ENCODE assay signal across 18 mouse cellular contexts in genomic region chr10:61627938-61628250, GRCm38 (mm10). TPM values are rescaled to one million over a fixed set of nuclear protein-coding genes. Genes with fewer than 3 reads are reported as not detected.
DNase-seq lines count a peak whose midpoint lies in the region; ATAC-seq and TF ChIP-seq lines count a peak whose summit lies in the region.
"Had no signal": no experiment of that assay in that cellular context is flagged by ENCODE, and none has a peak within 500 bp of the region (broad histone marks: within the 10 kb centered on the region; RNA-seq: fewer than 3 reads in every experiment).

No protein-coding gene starts in this region.

- H3K79me2 ChIP-seq in heart, adult 2 months (replicated peaks; ENCODE audit: control insufficient read depth, insufficient read depth, low read length) = no peaks in the 10 kb centered on the region

- H3K4me2 ChIP-seq in intestine, embryonic 16.5 days (ENCODE audit: low read depth, low read length) = no peak overlapping the region
- H3K4me2 ChIP-seq: embryonic facial prominence, embryonic 12.5 days; liver, embryonic 15.5 days had no signal

- H3K4me3 ChIP-seq in gastrocnemius, adult 2 months = no peak overlapping the region
- no peak overlapping the region for H3K4me3 ChIP-seq in heart, adult 2 months
- no peak overlapping the region for H3K4me3 ChIP-seq in intestine, embryonic 16.5 days (ENCODE audit: low read length)
- H3K4me3 ChIP-seq: embryonic facial prominence, embryonic 12.5 days; forebrain, embryonic 10.5 days; liver, embryonic 15.5 days; megakaryocyte, embryonic 14.5 days had no signal

- H3K27me3 ChIP-seq in heart, adult 2 months (ENCODE audit: control insufficient read depth, insufficient read depth, low read length) = no peaks in the 10 kb centered on the region
- peaks cover 24% of the 10 kb centered on the region for H3K27me3 ChIP-seq in intestine, embryonic 16.5 days (replicated peaks; ENCODE audit: control insufficient read depth, insufficient read depth, low read length)

- DNase-seq in gastrocnemius, adult 2 months = peak; percentile 80
- no peak for DNase-seq in gastrocnemius, postnatal 14 days
- DNase-seq in adrenal gland, adult 8-10 months = peak; percentile 71
- DNase-seq in heart, adult 2 months = peak; percentile 57 to 78
- DNase-seq in heart, postnatal 10 days = peak; percentile 73 to 82
- no peak for DNase-seq in embryo, embryonic 10.5 days (ENCODE audit: low spot score)
- DNase-seq in yolk sac, embryonic 10.5 days (ENCODE audit: low spot score) = no peak
- DNase-seq: cerebellum, adult 9-10 months; left cerebral cortex, postnatal 4 days; right cerebral cortex, postnatal 25 days; thymus, postnatal 4 days had no signal

- H3K27ac ChIP-seq in gastrocnemius, adult 2 months = peak overlapping the region; percentile 93
- peak overlapping the region; percentile 94 for H3K27ac ChIP-seq in heart, adult 2 months
- H3K27ac ChIP-seq in intestine, embryonic 16.5 days (ENCODE audit: low read length) = no peak overlapping the region
- H3K27ac ChIP-seq: embryonic facial prominence, embryonic 12.5 days; forebrain, embryonic 10.5 days; hindbrain, postnatal 0 days; liver, embryonic 15.5 days had no signal

- intact Hi-C loops in gastrocnemius, adult 2 months (cut with DNase I) = no loop called here
- intact Hi-C loops in gastrocnemius, postnatal 14 days (cut with DNase I; ENCODE audit: low total_unique reads) = no loop called here
- intact Hi-C loops in heart, adult 2 months (cut with DNase I) = loop anchor here (2.0 kb wide), 1 partner anchor 21 kb away; the partner anchor contains the start of gene Ppa1
- intact Hi-C loops in heart, postnatal 10 days (cut with DNase I) = no loop called here

- ATAC-seq in intestine, embryonic 16.5 days = no peak
- ATAC-seq: hindbrain, postnatal 0 days had no signal

- H3K36me3 ChIP-seq in heart, adult 2 months (ENCODE audit: control insufficient read depth, insufficient read depth, low read length) = no peaks in the 10 kb centered on the region
- no peaks in the 10 kb centered on the region for H3K36me3 ChIP-seq in intestine, embryonic 16.5 days (ENCODE audit: control insufficient read depth, insufficient read depth, low read length)
- H3K36me3 ChIP-seq: embryonic facial prominence, embryonic 12.5 days; forebrain, embryonic 10.5 days; liver, embryonic 15.5 days had no signal

- no peak for TF ChIP-seq CTCF in gastrocnemius, adult 2 months (IDR thresholded peaks at IDR 0.05)
- TF ChIP-seq CTCF in heart, adult 2 months (IDR thresholded peaks at IDR 0.05) = no peak

- 50% methylated on average over 4 of the region's 4 CpGs for WGBS in heart, adult 2 months
- WGBS in intestine, embryonic 16.5 days = 71% methylated on average over 4 of the region's 4 CpGs

- peak; percentile 72; the same call in 1 of the 2 replicates for TF ChIP-seq EP300 in heart, adult 2 months (IDR thresholded peaks at IDR 0.05; ENCODE audit: insufficient read depth, low read depth, low read length)

- H3K9me3 ChIP-seq in intestine, embryonic 16.5 days (ENCODE audit: control insufficient read depth, low read length) = no peaks in the 10 kb centered on the region
- H3K9me3 ChIP-seq: embryonic facial prominence, embryonic 12.5 days; liver, embryonic 15.5 days had no signal

- TF ChIP-seq POLR2A in heart, adult 2 months (IDR thresholded peaks at IDR 0.05; ENCODE audit: insufficient read depth, low read depth, low read length) = no peak

- peaks cover 12% of the 10 kb centered on the region; the same call in 1 of the 2 replicates for H3K4me1 ChIP-seq in heart, adult 2 months (ENCODE audit: control insufficient read depth, insufficient read depth, low read length)
- H3K4me1 ChIP-seq in intestine, embryonic 16.5 days (ENCODE audit: control insufficient read depth, insufficient read depth, low read length) = peaks cover 11% of the 10 kb centered on the region

- no peak overlapping the region for H3K9ac ChIP-seq in heart, adult 2 months (ENCODE audit: low read depth, low read length)
- H3K9ac ChIP-seq in intestine, embryonic 16.5 days (ENCODE audit: low read depth, low read length) = no peak overlapping the region
- H3K9ac ChIP-seq: embryonic facial prominence, embryonic 12.5 days; liver, embryonic 15.5 days had no signal

RNA-seq across cellular contexts. Expression of gene Ppa1, which starts 20.5 kb away (rescaled TPM):
- total RNA-seq in gastrocnemius, adult 2 months (2021) = 10 to 100 TPM; 48.9 to 61.4 TPM
- 10 to 100 TPM; 36.6 to 39.8 TPM for total RNA-seq in gastrocnemius, postnatal 14 days (2021)
- total RNA-seq in adrenal gland, adult 8-10 months (2022) = 100 to 1,000 TPM in 2 of 4 experiments, 10 to 100 TPM in 2; 70.0 to 114 (median 96.9) TPM
- total RNA-seq in heart, adult 2 months (2021) = 10 to 100 TPM; 66.3 to 66.8 TPM
- polyA plus RNA-seq in heart, adult 2 months (2012; rRNA removed) = 33.9 and 41.2 TPM in 2 replicates
- 10 to 100 TPM; 45.1 to 52.5 TPM for total RNA-seq in heart, postnatal 10 days (2021)
- 199 and 233 TPM in 2 replicates for polyA plus RNA-seq in intestine, embryonic 16.5 days (2015; fragmentation: Nextera tagmentation; extraction: Ambion mirVana)

RNA-seq across cellular contexts. Expression of gene Npffr1, which starts 32.6 kb away (rescaled TPM):
- total RNA-seq in gastrocnemius, adult 2 months (2021) = under 1 TPM in 1 of 2 experiments, not detected in 1; 0.06 TPM
- under 1 TPM in 1 of 2 experiments, not detected in 1; 0.07 TPM for total RNA-seq in gastrocnemius, postnatal 14 days (2021)
- total RNA-seq in adrenal gland, adult 8-10 months (2022) = under 1 TPM in 3 of 4 experiments, not detected in 1; 0.15 to 0.32 (median 0.24) TPM
- under 1 TPM in 1 of 2 experiments, not detected in 1; 0.07 TPM for total RNA-seq in heart, adult 2 months (2021)
- polyA plus RNA-seq in heart, adult 2 months (2012; rRNA removed) = 0.14 and 0.15 TPM in 2 replicates
- total RNA-seq in heart, postnatal 10 days (2021) = under 1 TPM; 0.07 to 0.10 TPM
- polyA plus RNA-seq in intestine, embryonic 16.5 days (2015; fragmentation: Nextera tagmentation; extraction: Ambion mirVana) = 0.05 and 0.16 TPM in 2 replicates
- polyA plus RNA-seq: embryonic facial prominence, embryonic 12.5 days; liver, embryonic 15.5 days; stomach, embryonic 14.5 days had no signal

RNA-seq across cellular contexts. Expression of gene Sar1a, which starts 52.2 kb away (rescaled TPM):
- total RNA-seq in gastrocnemius, adult 2 months (2021) = 100 to 1,000 TPM; 129 to 145 TPM
- 100 to 1,000 TPM; 100 to 114 TPM for total RNA-seq in gastrocnemius, postnatal 14 days (2021)
- total RNA-seq in adrenal gland, adult 8-10 months (2022) = 100 to 1,000 TPM; 192 to 224 (median 209) TPM
- total RNA-seq in heart, adult 2 months (2021) = 100 to 1,000 TPM; 166 to 197 TPM
- polyA plus RNA-seq in heart, adult 2 months (2012; rRNA removed) = 82.7 and 134 TPM in 2 replicates
- total RNA-seq in heart, postnatal 10 days (2021) = 100 to 1,000 TPM; 144 to 158 TPM
- 169 and 178 TPM in 2 replicates for polyA plus RNA-seq in intestine, embryonic 16.5 days (2015; fragmentation: Nextera tagmentation; extraction: Ambion mirVana)

Comparison
In these comparisons a context has a peak if more than half of its experiments do, and no peak if none do; other contexts are left out.
1. DNase-seq: peak in gastrocnemius, adult 2 months (single experiment), adrenal gland, adult 8-10 months (single experiment), heart, adult 2 months (2 of 2) and heart, postnatal 10 days (2 of 2); none in gastrocnemius, postnatal 14 days (single experiment), embryo, embryonic 10.5 days (single experiment) and yolk sac, embryonic 10.5 days (single experiment).